Comparison of ENCODE assay signal across 22 mouse cellular contexts in the genomic region with DNA sequence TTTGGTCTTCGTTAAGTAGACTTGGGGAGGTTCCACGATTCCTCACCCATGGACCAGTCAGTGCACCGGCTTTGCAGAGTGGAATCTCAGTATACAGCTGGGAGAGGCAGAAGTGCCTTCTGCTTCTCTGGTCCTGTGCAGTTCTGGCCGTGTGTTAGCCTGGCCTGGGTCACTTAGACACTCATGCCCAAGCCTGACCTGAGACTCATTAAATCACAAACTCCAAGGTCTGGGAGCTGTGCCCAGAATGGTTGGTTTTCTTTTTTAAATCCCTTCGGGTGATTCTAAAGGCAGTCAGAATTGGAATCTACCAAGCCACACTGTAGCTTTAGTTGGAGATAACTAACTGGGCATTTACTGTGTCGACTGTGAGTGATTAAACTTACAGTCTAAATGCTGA. TPM values are rescaled to one million over a fixed set of nuclear protein-coding genes. Genes with fewer than 3 reads are reported as not detected.
DNase-seq lines count a peak whose midpoint lies in the region; TF ChIP-seq lines count a peak whose summit lies in the region.
"Had no signal": no experiment of that assay in that cellular context is flagged by ENCODE, and none has a peak within 500 bp of the region (broad histone marks: within the 10 kb centered on the region; RNA-seq: fewer than 3 reads in every experiment).

No protein-coding gene starts in this region.

- H3K27ac ChIP-seq in gastrocnemius, adult 2 months: 0 out of 2 replicates have a peak overlapping the region, but pooled peaks have one; percentile 20
- H3K27ac ChIP-seq: embryonic facial prominence, embryonic 13.5 days; forebrain, embryonic 10.5 days; forebrain, embryonic 15.5 days; hindbrain, embryonic 10.5 days; hindbrain, embryonic 15.5 days; layer of hippocampus, adult 2 months; left cerebral cortex, adult 2 months; limb, embryonic 12.5 days had no signal

- no peak overlapping the region for H3K4me3 ChIP-seq in gastrocnemius, adult 2 months
- H3K4me3 ChIP-seq: embryonic facial prominence, embryonic 13.5 days; forebrain, embryonic 10.5 days; forebrain, embryonic 15.5 days; hindbrain, embryonic 10.5 days; hindbrain, embryonic 15.5 days; layer of hippocampus, adult 2 months; left cerebral cortex, adult 2 months; limb, embryonic 12.5 days had no signal

- TF ChIP-seq CTCF in gastrocnemius, adult 2 months (IDR thresholded peaks at IDR 0.05): no peak

- intact Hi-C loops in gastrocnemius, adult 2 months (cut with DNase I): no loop called here

- DNase-seq in gastrocnemius, adult 2 months: no peak
- DNase-seq in gastrocnemius, adult 18-20 months (ENCODE audit: low spot score): no peak
- DNase-seq in kidney, postnatal 14 days: peak; percentile 24
- DNase-seq in kidney, adult 18-20 months: no peak
- DNase-seq in Muller cell, postnatal 12 days (ENCODE audit: inconsistent ontology term): peak; percentile 49
- DNase-seq in adrenal gland, postnatal 14 days: peak; percentile 79
- DNase-seq in urinary bladder, postnatal 10 days (ENCODE audit: low spot score): no peak
- DNase-seq: cerebellum, adult 11 months; cerebellum, adult 9-11 months; heart, postnatal 14 days; lung, postnatal 36 days; retina, postnatal 1 day; right cerebral cortex, postnatal 14 days; thymus, postnatal 4 days had no signal

RNA-seq across cellular contexts. Expression of gene Polr3b, which starts 22.0 kb away (rescaled TPM):
- 10 to 100 TPM in 1 of 2 experiments, 1 to 10 TPM in 1; 9.3 to 13.3 TPM for total RNA-seq in gastrocnemius, adult 2 months (2021)
- 1 to 10 TPM; 8.8 to 10.0 TPM for total RNA-seq in gastrocnemius, adult 18-20 months (2021)
- total RNA-seq in adrenal gland, postnatal 14 days (2021): 26.8 and 31.2 TPM in 2 replicates

RNA-seq across cellular contexts. Expression of gene Tcp11l2, which starts 23.7 kb away (rescaled TPM):
- 10 to 100 TPM; 45.4 to 55.7 TPM for total RNA-seq in gastrocnemius, adult 2 months (2021)
- total RNA-seq in gastrocnemius, adult 18-20 months (2021): 10 to 100 TPM; 35.9 to 52.2 TPM
- 52.3 and 53.0 TPM in 2 replicates for total RNA-seq in adrenal gland, postnatal 14 days (2021)

Comparison
In these comparisons a context has a peak if more than half of its experiments do, and no peak if none do; other contexts are left out.
1. DNase-seq: peak in kidney, postnatal 14 days (single experiment), Muller cell, postnatal 12 days (single experiment) and adrenal gland, postnatal 14 days (single experiment); none in gastrocnemius, adult 2 months (single experiment), gastrocnemius, adult 18-20 months (single experiment), kidney, adult 18-20 months (single experiment) and urinary bladder, postnatal 10 days (single experiment).